Mouse (Mus musculus) heart, adult 2 months (tissue): ENCODE results near the gene Ntrk3.

Experiments
- CTCF ChIP-seq: fragments of 200-600 bp; IDR thresholded peaks from 2 replicates; pipeline ENCODE4 v1.8.1; 2022; ENCODE audit warnings: antibody characterized with exemption, mild to moderate bottlenecking, moderate library complexity
- EP300 ChIP-seq: fragments of 200-500 bp; IDR thresholded peaks from 2 replicates; pipeline ENCODE4 v1.6.1; 2011; ENCODE audit warnings: low read depth, low read length, control low read depth; ENCODE audit not compliant: insufficient read depth
- POLR2A ChIP-seq: fragments of 200-500 bp; IDR thresholded peaks from 2 replicates; pipeline ENCODE4 v1.6.1; 2011; ENCODE audit warnings: mild to moderate bottlenecking, low read depth, low read length, control low read depth; ENCODE audit not compliant: insufficient read depth

DNA sequence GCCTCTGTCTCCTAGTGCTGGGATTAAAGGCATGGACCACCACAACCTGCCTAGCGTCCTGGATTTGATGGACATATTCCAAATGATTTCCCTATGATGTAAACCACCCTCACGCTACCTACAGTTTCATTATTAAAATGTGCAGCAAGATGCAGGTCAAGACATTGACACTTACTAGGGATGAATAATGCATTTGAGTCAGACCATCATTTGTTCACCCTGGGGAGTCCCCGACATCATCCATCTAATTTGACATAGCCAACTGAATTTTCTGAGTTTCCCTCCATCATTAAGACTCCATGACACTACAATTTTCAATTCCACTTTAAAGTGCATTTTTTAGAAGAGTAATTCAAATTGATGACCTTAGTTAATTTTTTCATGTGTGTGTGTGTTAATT, 593.0 kb downstream of the Ntrk3 start:
- no peak for TF ChIP-seq EP300
- no peak for TF ChIP-seq POLR2A
- TF ChIP-seq CTCF = no peak
